Mouse (Mus musculus) heart, embryonic 12.5 days (tissue): ENCODE results near the gene Tmem185b. TPM values are rescaled to one million over a fixed set of nuclear protein-coding genes. Genes with fewer than 3 reads are reported as not detected.

Experiments used
- ATAC-seq: fragments of 200-750 bp; cut with Nextera tagmentation; 2 replicates; pipeline ENCODE4 v1.8.0; 2017; ENCODE audit warnings: moderate TSS enrichment, moderate library complexity; ENCODE audit not compliant: insufficient number of reproducible peaks, low FRiP score
- H3K27ac ChIP-seq: fragments of 300-500 bp; sonication (generic); 2 replicates; pipeline ENCODE4 v1.5.1; 2016; ENCODE audit warnings: mild to moderate bottlenecking, moderate library complexity; ENCODE audit not compliant: poor library complexity, severe bottlenecking
- H3K27me3 ChIP-seq: fragments of 300-500 bp; sonication (generic); replicated peaks from 2 replicates; pipeline ENCODE4 v1.6.1; 2016; ENCODE audit warnings: mild to moderate bottlenecking, moderate library complexity
- H3K36me3 ChIP-seq: fragments of 300-500 bp; sonication (generic); 2 replicates; pipeline ENCODE4 v1.6.1; 2016; ENCODE audit warnings: mild to moderate bottlenecking, moderate library complexity
- H3K4me1 ChIP-seq: fragments of 300-500 bp; sonication (generic); replicated peaks from 2 replicates; pipeline ENCODE4 v1.6.1; 2016; ENCODE audit warnings: mild to moderate bottlenecking
- H3K4me2 ChIP-seq: fragments of 300-500 bp; sonication (generic); 2 replicates; pipeline ENCODE4 v1.6.1; 2016; ENCODE audit warnings: mild to moderate bottlenecking, moderate library complexity
- H3K4me3 ChIP-seq: fragments of 300-500 bp; sonication (generic); 2 replicates; pipeline ENCODE4 v1.5.1; 2016; ENCODE audit warnings: mild to moderate bottlenecking
- H3K9ac ChIP-seq: fragments of 300-500 bp; sonication (generic); 2 replicates; pipeline ENCODE4 v1.6.1; 2016; ENCODE audit warnings: mild to moderate bottlenecking, moderate library complexity
- H3K9me3 ChIP-seq: fragments of 300-500 bp; sonication (generic); replicated peaks from 2 replicates; pipeline ENCODE4 v1.6.1; 2016; ENCODE audit warnings: mild to moderate bottlenecking, moderate library complexity
- WGBS: fragments of 180-500 bp; shearing (Covaris S2); methylation state at CpG from one replicate; pipeline ENCODE4 v1.1.7; 2016; 5-methylcytosine and 5-hydroxymethylcytosine counted together
- polyA plus RNA-seq: library from polyadenylated mRNA; unstranded; fragments of >200 nt; fragmentation: Nextera tagmentation; extraction: Ambion mirVana; gene quantifications from 2 replicates; pipeline ENCODE4 v1.2.1, GENCODE M21; 2016

The Tmem185b gene
- polyA plus RNA-seq: 23.2 and 24.3 TPM in 2 replicates

DNA sequence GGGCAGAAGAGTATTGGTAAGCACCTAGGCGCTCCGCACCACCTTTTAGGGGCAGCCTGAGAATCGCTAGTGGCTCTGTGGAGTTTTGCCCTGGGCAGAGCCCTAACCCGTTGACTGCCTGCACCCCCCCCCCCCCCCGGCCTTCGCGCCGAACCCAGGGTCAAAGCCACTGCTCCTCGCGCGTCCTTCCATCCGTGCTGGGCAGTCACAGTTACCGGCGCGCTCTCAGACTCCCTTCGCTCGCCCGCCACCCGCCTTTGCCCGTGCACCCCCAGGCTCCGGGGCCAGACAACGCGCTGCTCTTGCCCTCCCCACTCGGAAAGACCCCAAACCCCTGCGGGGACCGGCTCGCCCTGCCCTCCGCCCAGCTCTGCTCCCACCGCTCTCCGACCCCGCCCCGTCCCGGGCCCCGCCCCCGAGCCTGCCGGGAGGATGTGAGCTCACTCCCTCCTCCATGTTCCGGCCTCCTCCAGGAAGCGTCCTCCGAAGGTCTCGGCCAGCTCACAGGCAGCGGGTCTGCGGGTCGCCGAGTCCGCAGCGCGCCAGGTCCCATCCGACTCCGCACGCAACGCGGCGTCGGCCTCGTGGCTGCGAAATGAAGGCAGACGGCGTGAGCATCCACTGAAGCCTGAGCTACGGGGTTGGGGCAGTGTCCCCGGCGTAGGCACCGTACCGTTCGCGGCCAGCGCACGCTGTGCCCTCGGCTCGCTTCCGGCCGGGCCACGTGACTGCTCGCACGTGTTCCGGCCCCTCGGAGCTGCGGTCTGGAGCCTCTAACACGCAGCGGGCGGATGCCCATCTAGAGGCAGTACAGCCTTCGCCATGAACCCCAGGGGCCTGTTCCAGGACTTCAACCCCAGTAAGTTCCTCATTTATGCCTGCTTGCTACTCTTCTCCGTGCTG, at the start of gene Tmem185b:
Tmem185b (plus strand) TSS at position 472 of the 903 bp plus-strand sequence.
- Histone ChIP-seq H3K27me3 (no peaks in the 10 kb centered on the region), H3K4me2 (peak within 1 kb of the TSS; percentile 93), H3K36me3 (peaks cover 35% of the 10 kb centered on the region), H3K9me3 (peaks cover 24% of the 10 kb centered on the region), H3K4me1 (peaks cover 24% of the 10 kb centered on the region), H3K9ac (peak within 1 kb of the TSS; percentile 87), H3K27ac (peak within 1 kb of the TSS; percentile 70), H3K4me3 (peak within 1 kb of the TSS; percentile 60)
- peak; percentile 95 for ATAC-seq
- 1% methylated on average over 79 of the region's 82 CpGs for WGBS

DNA sequence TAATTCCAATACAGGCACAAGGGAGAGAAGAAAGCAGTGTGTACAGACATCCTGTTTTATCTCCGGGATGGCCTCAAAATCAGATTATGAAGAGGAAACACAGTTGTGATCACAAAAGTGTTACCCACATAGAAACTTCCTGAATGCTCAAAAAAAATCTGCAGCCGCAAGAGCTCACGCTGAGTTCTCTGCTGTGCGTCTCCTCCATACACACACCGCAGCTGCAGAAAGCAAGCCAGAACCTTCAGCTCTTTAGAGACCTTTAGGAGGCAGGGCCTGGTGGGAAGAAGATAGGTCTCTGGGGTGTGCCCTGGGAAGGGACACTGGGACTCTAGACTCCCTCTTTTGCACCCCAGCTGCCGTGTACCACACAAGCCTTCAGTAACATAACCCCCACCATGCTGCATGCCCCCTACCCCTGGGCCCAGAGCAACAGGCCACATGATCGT, 49.0 kb upstream of the Tmem185b start:
- Histone ChIP-seq H3K36me3 (peaks cover 66% of the 10 kb centered on the region), H3K9me3 (no peaks in the 10 kb centered on the region; the same call in 1 of the 2 replicates)
- 67% methylated on average over 7 of the region's 7 CpGs for WGBS

DNA sequence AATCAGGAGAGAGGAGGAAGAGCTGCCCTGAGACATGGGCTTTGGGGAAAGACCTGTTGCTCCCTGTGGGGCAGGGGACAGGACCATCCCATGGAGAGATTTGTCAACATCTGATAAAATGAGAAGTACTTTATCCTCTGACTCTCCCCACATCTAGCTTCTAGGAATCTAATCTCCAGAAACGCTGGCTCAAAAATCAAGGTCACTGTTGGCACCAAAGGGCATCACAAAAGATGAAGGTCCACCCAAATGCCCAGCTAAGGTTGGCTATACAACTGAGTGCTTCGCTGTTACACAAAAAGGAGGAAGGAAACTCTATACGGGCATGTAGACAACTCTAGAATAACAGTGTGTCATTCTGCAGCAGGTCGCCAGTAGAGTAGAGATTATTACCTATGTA, 46.3 kb upstream of the Tmem185b start:
- Histone ChIP-seq H3K27me3 (no peaks in the 10 kb centered on the region), H3K9ac (no peak overlapping the region), H3K4me3 (no peak overlapping the region), H3K9me3 (no peaks in the 10 kb centered on the region; the same call in 1 of the 2 replicates), H3K4me2 (no peak overlapping the region), H3K4me1 (peaks cover 23% of the 10 kb centered on the region), H3K27ac (no peak overlapping the region), H3K36me3 (peaks cover 64% of the 10 kb centered on the region)
- WGBS: 56% methylated on average over 4 of the region's 4 CpGs
- ATAC-seq: no peak

More for the DNA sequence above, 49.0 kb upstream of the Tmem185b start:
- Histone ChIP-seq H3K27ac (no peak overlapping the region), H3K4me1 (peaks cover 27% of the 10 kb centered on the region), H3K9ac (no peak overlapping the region), H3K27me3 (no peaks in the 10 kb centered on the region), H3K4me3 (no peak overlapping the region), H3K4me2 (no peak overlapping the region)
- ATAC-seq: no peak

DNA sequence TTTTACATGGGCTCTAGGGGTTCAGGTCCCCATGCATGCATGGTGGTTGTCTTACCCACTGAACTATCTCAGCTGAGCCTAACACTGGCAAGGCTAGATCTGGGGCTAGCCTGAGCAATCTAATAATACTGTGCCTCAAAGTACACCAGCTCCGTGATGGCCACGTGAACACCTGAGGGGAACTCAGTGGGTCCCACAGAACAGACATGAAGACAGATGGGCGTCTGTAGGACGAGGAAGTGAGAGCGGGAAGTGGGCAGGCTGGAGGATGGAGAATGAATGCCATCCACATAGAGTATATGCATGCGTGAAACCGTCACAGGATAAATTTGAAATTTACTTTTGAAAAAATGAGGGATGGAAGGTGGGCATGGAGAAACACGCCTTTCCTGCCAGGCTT, 45.3 kb upstream of the Tmem185b start:
- no peak overlapping the region for H3K9ac ChIP-seq
- H3K4me3 ChIP-seq: no peak overlapping the region
- H3K27ac ChIP-seq: no peak overlapping the region
- peaks cover 26% of the 10 kb centered on the region for H3K4me1 ChIP-seq
- peaks cover 54% of the 10 kb centered on the region for H3K36me3 ChIP-seq
- 93% methylated on average over 8 of the region's 8 CpGs for WGBS
- no peaks in the 10 kb centered on the region for H3K27me3 ChIP-seq
- H3K9me3 ChIP-seq: no peaks in the 10 kb centered on the region; the same call in 1 of the 2 replicates
- no peak for ATAC-seq
- no peak overlapping the region for H3K4me2 ChIP-seq

DNA sequence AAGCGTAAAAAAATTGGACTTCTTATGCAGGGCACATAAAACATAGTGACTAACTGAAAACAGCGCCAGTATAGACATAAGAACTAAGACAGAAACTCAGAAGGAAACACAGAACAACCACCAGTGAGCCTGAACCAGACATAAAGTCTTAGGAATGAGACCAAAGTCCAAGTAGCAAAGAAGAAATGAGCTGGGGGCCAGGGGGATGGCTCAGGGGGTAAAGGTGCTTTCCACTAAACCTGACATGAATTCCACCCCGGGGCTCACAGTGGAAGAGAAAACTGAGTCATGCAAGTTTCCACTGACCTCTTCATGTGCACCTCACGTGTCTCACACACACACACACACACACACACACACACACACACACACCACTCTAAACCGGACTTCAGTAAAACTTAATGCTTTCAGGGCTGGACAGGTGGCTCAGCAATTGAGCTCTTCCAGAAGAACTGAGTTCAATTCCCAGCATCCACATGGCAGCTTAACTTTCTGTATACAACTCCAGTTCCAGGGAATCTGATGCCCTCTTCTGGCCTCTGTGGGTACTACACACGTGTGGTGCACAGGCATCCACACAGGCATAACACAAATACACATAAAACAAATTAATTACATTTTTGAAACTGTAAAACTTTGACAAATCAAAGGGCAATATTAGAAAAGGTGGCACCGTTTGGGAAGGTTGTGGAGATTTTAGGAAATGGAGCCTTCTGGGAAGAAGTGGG, 44.6 kb upstream of the Tmem185b start:
- 89% methylated on average over 7 of the region's 7 CpGs for WGBS
- Histone ChIP-seq H3K9me3 (no peaks in the 10 kb centered on the region; the same call in 1 of the 2 replicates), H3K27ac (no peak overlapping the region), H3K27me3 (no peaks in the 10 kb centered on the region), H3K4me2 (no peak overlapping the region), H3K36me3 (peaks cover 47% of the 10 kb centered on the region), H3K9ac (no peak overlapping the region), H3K4me3 (no peak overlapping the region), H3K4me1 (peaks cover 32% of the 10 kb centered on the region)
- ATAC-seq: no peak

DNA sequence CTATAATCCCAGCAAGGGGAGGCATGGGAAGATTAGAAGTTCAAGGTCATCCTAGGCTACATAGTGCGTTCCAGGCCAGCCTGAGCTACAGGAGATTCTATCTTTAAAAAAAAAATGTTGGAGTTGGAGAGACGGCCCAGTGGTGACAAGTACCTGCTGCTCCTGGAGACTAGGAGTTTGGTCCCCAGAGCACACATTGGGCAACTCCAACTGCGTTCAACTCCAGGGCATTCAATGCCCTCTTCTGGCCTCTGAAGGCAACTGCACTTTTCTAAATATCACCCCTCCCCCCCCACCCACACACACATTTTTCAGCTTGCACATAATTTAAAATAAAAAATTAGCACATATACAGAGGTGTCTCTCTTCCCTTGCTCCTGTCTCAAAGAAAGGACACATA, 43.1 kb upstream of the Tmem185b start:
- WGBS: 52% methylated on average over 3 of the region's 3 CpGs

DNA sequence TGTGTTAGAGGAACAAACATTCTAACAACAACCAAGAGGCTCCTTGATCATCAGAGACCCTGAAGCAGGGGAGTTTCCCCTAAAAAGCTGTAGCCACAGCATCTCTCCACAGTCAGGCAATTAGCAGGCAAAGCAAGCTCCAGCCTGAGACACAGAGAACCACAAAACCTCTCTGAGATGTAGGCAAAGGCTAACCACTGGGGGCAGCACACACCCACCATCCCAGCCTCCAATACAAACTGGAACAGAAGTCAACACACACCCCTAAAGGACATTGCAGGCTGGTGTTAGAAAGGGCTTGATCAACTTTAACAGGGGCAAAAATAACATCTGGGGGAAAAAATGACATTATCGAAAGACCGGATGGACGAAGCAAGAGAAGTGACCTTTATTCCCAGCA, 41.5 kb upstream of the Tmem185b start:
- Histone ChIP-seq H3K4me1 (peaks cover 57% of the 10 kb centered on the region), H3K36me3 (peaks cover 30% of the 10 kb centered on the region), H3K27ac (no peak overlapping the region), H3K4me2 (no peak overlapping the region), H3K9me3 (no peaks in the 10 kb centered on the region; the same call in 1 of the 2 replicates), H3K27me3 (no peaks in the 10 kb centered on the region), H3K4me3 (no peak overlapping the region), H3K9ac (no peak overlapping the region)
- 44% methylated on average over 3 of the region's 3 CpGs for WGBS
- ATAC-seq: no peak

More for the DNA sequence above, 43.1 kb upstream of the Tmem185b start:
- Histone ChIP-seq H3K4me2 (no peak overlapping the region), H3K27me3 (no peaks in the 10 kb centered on the region), H3K27ac (no peak overlapping the region), H3K4me1 (peaks cover 45% of the 10 kb centered on the region), H3K9ac (no peak overlapping the region), H3K4me3 (no peak overlapping the region), H3K9me3 (no peaks in the 10 kb centered on the region; the same call in 1 of the 2 replicates), H3K36me3 (peaks cover 32% of the 10 kb centered on the region)
- ATAC-seq: no peak

DNA sequence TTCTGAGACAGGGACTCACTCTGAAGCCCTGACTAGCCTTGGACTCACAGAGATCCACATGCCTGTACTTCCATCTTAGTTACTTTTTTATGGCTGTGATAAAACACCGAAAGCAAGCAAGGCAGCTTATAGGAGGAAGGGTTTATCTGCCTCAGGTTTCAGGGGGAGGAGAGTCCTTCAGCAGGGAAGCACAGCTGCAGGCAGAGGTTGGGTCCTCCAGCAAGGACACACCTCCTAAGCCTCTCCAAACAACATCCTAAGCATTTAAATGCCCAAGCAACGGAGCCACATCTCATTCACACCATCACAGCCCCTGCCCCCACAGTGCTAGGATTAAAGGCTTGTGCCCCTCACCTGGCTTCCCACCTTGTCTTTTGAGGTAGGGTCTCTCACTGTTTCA, 40.1 kb upstream of the Tmem185b start:
- no peak overlapping the region for H3K4me3 ChIP-seq
- H3K27me3 ChIP-seq: no peaks in the 10 kb centered on the region
- H3K4me2 ChIP-seq: no peak overlapping the region
- no peak for ATAC-seq
- peaks cover 53% of the 10 kb centered on the region for H3K4me1 ChIP-seq
- H3K9ac ChIP-seq: no peak overlapping the region
- H3K27ac ChIP-seq: no peak overlapping the region
- peaks cover 25% of the 10 kb centered on the region for H3K36me3 ChIP-seq
- 28% methylated on average over 2 of the region's 2 CpGs for WGBS
- no peaks in the 10 kb centered on the region; the same call in 1 of the 2 replicates for H3K9me3 ChIP-seq

DNA sequence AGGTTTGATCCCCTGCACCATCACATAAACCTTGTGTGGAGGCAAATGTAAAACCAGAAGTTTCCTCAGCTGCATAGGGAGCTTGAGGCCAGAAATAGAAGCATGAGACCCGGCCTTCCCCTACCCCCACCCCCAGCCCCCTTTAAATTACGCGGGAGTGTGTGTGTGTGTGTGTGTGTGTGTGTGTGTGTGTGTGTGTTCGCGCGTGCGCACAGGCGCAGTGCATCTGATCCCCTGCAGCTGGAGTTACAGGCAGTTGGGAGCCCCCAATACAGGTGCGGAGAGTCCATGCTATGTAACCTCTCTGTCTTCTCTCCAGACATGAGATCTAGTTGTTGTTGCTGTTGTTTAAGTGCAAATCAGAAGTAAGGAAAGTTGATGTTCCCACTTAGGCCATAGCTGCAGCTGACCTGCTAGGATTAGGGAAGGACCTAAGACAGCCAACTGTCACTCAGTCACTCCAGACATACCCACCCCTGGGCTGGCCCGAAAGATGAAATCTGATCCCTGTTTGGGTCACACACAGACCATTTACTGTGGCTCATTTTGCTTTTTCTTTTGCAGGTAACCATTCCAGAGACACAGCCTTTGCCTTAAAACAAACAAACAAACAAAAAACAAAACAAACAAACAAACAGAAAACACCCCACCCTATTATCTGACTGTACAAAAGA, 37.9 kb upstream of the Tmem185b start:
- 38% methylated on average over 7 of the region's 10 CpGs for WGBS
- H3K27ac ChIP-seq: peak overlapping the region; percentile 19; the same call in 1 of the 2 replicates
- peaks cover 73% of the 10 kb centered on the region for H3K4me1 ChIP-seq
- H3K36me3 ChIP-seq: peaks cover 6% of the 10 kb centered on the region
- H3K9me3 ChIP-seq: no peaks in the 10 kb centered on the region
- H3K9ac ChIP-seq: 0 out of 2 replicates have a peak overlapping the region, but pooled peaks have one; percentile 3
- peak overlapping the region; percentile 29 for H3K4me2 ChIP-seq
- ATAC-seq: no peak
- no peak overlapping the region for H3K4me3 ChIP-seq
- H3K27me3 ChIP-seq: no peaks in the 10 kb centered on the region

DNA sequence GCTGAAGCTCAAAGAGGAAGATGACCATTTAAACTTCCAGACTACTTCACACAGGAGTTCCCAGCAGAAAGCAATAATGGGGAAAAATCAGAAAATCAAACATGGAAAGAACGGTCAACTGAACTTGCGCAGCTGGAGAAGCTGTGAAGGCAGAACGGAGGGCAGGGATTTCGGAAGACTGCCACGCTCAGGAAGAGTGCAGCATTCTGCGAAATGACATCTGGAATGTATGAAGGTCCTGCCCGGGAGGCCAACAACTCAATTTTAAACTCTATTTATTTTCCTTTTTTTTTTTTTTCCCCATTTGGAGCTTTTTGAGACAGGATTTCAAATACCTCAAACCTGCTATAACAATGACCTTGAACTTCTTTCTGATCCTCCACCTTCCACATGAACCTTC, 35.2 kb upstream of the Tmem185b start:
- Histone ChIP-seq H3K4me1 (peaks cover 78% of the 10 kb centered on the region), H3K27me3 (no peaks in the 10 kb centered on the region), H3K4me2 (no peak overlapping the region), H3K9ac (no peak overlapping the region), H3K36me3 (peaks cover 8% of the 10 kb centered on the region), H3K4me3 (no peak overlapping the region), H3K9me3 (no peaks in the 10 kb centered on the region), H3K27ac (no peak overlapping the region)
- no peak for ATAC-seq
- WGBS: 88% methylated on average over 7 of the region's 7 CpGs
